Mouse (Mus musculus) embryo, embryonic 11 days (tissue): ENCODE measurements around the gene Fgf11.

ENCODE experiments used
- DNase-seq: peaks from one replicate; pipeline ENCODE4 v3.0.0-alpha.2; 2015

Fgf11 gene

DNA sequence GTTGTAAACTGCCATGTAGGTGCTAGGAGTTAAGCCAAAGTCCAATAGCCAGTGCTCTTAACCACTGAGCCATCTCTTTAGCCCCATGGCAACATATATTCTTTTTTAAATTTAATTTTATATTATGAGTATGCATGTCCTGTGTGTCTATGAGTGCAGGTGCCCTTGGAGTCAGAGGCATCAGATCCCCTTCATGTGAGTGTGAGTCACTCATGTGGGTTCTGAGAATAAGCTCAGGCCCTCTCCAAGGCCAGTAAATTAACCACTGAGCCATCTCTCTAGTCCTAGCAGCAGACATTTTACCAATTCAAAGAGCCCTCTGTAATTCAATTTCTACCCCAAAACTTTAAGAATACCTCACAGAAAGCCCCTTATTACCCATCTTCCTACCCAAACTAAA lies 49.0 kb downstream of the Fgf11 start:
- DNase-seq = no peak

DNA sequence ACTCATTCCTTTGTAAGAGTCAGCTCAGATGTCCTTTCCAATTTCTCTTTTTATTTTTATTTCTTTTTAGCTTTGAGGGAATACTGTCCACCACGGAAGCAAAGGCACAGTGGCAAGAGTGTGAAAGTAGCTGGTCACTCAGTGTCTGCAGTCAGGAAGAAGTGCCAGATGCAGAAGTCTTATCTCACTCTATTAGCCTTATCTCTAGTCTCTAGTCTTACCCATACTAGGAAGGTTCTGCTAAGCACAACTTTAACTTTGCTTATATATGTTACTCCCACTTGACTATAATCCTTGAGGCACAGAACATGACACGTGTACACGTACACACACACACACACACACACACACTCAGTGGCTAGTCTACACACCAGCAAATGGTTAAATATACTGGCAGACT lies 50.0 kb downstream of the Fgf11 start:
- no peak for DNase-seq
